Mouse (Mus musculus) C2C12 (cell line): Measurements from ENCODE around the gene Slc23a4. TPM values are rescaled to one million over a fixed set of nuclear protein-coding genes. Genes with fewer than 3 reads are reported as not detected.

ENCODE experiments used
- H3K27me3 ChIP-seq: one replicate; pipeline ENCODE4 v1.6.1; 2011; ENCODE audit not compliant: control insufficient read depth, insufficient read depth, insufficient read length
- H3K36me3 ChIP-seq: one replicate; pipeline ENCODE4 v1.6.1; 2011; ENCODE audit not compliant: control insufficient read depth, insufficient read depth
- H3K4me3 ChIP-seq: one replicate; pipeline ENCODE4 v1.5.1; 2011; ENCODE audit warnings: mild to moderate bottlenecking, control low read depth; ENCODE audit not compliant: poor library complexity, insufficient read depth, severe bottlenecking
- H3K79me2 ChIP-seq: one replicate; pipeline ENCODE4 v1.6.1; 2011; ENCODE audit not compliant: control insufficient read depth, insufficient read depth
- H3K79me3 ChIP-seq: one replicate; pipeline ENCODE4 v1.6.1; 2011; ENCODE audit warnings: low read depth, control low read depth
- H3ac ChIP-seq: one replicate; pipeline ENCODE3; 2011; ENCODE audit warnings: low read depth; ENCODE audit not compliant: control insufficient read depth, insufficient read length
- CEBPB ChIP-seq: IDR thresholded peaks from one replicate; pipeline ENCODE4 v1.6.1; 2011; ENCODE audit warnings: low read depth, mild to moderate bottlenecking, control low read depth, moderate library complexity
- CTCF ChIP-seq: IDR thresholded peaks from one replicate; pipeline ENCODE4 v1.5.1; 2011; ENCODE audit not compliant: control insufficient read depth, insufficient read depth, insufficient read length
- FOSL1 ChIP-seq: IDR thresholded peaks from one replicate; pipeline ENCODE4 v1.8.0; 2011; ENCODE audit warnings: mild to moderate bottlenecking, low read length; ENCODE audit not compliant: poor library complexity, insufficient read depth, severe bottlenecking
- MAX ChIP-seq: IDR thresholded peaks from one replicate; pipeline ENCODE4 v1.6.1; 2011; ENCODE audit warnings: mild to moderate bottlenecking, control low read depth
- MYOD1 ChIP-seq: IDR thresholded peaks from one replicate; pipeline ENCODE4 v1.6.1; 2011; ENCODE audit warnings: low read depth; ENCODE audit not compliant: control insufficient read depth, insufficient read length
- MYOG ChIP-seq: IDR thresholded peaks from one replicate; pipeline ENCODE4 v1.6.1; 2011; ENCODE audit not compliant: control insufficient read depth, insufficient read length; ENCODE audit errors: extremely low read depth
- USF1 ChIP-seq: IDR thresholded peaks from one replicate; pipeline ENCODE4 v1.6.1; 2011; ENCODE audit warnings: low read depth, mild to moderate bottlenecking, control low read depth, moderate library complexity
- polyA plus RNA-seq: library from polyadenylated mRNA; unstranded; fragments of >200 nt; fragmentation: generic; extraction: Trizol; gene quantifications from one replicate; pipeline ENCODE4 v1.2.1, GENCODE M21; 2012; ENCODE audit warnings: missing spikeins

The Slc23a4 gene
- polyA plus RNA-seq, 1 experiment = 0.05 TPM

DNA sequence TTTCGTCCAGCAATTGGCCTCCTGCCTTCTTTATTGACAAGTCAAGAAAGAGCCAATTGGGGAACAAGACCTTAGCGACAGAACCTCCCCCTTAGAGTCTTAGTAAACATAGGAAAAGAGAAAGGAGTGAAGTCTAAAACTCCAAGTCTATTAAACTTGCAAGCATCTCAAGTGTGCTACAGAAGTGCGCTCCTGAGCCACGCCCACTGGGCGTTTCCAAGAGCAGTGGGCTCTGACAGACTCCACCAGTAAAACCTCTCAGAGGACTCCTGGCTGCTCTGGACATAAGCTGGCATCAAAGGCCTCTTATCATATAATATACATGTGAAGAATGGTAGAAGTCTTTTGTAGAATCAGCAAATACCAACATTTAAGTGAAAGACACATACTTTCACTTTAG is 84.8 kb downstream of the Slc23a4 start:
- Histone ChIP-seq H3K27me3 (no peaks in the 10 kb centered on the region), H3K4me3 (no peak overlapping the region), H3ac (no peak overlapping the region), H3K36me3 (peaks cover 38% of the 10 kb centered on the region), H3K79me3 (no peaks in the 10 kb centered on the region), H3K79me2 (no peaks in the 10 kb centered on the region)
- TF ChIP-seq FOSL1 (no peak), MAX (no peak), MYOG (no peak)

DNA sequence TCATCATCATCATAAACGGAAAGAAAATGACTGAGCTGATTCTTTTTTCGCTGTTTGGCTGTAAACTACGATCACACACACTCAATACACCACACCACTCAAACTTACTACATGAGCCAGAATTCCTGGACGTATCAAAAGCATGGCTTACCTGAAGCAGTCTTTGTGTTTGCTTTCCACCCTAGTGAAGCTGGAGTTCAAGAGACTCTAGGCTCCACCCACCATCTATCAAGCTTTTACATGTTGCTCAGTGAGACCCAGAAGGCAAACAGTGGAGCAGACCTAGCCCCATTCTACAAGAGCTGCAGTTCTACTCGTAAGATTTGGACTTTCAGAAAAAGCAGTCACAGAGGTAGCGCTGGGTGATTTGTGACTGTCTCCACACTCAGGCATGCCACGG is 85.6 kb downstream of the Slc23a4 start:
- no peaks in the 10 kb centered on the region for H3K79me3 ChIP-seq
- no peak overlapping the region for H3ac ChIP-seq
- H3K27me3 ChIP-seq = no peaks in the 10 kb centered on the region
- no peaks in the 10 kb centered on the region for H3K79me2 ChIP-seq
- TF ChIP-seq CTCF (no peak), MAX (no peak), MYOG (no peak), USF1 (no peak), MYOD1 (no peak), FOSL1 (no peak)
- peaks cover 32% of the 10 kb centered on the region for H3K36me3 ChIP-seq
- no peak overlapping the region for H3K4me3 ChIP-seq

DNA sequence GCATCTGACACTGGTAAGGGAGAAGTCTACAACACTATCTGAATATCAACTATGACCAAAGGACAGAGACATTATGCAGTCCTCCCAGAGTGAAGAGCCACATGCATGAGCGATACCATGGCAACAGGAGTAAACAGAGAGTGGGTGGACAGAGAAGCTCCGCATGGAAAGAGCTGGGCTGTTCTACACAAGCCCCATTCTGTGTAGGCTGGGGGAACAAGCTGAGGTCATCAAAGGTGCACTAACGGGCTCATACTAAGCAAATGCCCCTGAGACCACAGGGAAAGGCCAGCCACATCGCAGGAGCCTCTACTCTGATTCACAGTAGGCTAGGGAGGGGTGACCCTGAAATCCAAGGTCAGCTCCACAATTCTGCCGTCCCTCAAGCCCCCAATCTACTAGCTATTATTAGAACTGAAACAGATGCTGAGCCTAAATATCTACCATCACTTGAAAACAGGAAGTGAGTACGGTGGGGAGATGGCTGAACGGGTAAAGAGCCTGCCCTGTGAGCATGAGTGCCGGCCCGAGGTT is 86.2 kb downstream of the Slc23a4 start:
- H3K4me3 ChIP-seq = no peak overlapping the region
- no peak overlapping the region for H3ac ChIP-seq
- no peaks in the 10 kb centered on the region for H3K79me2 ChIP-seq
- TF ChIP-seq MAX (no peak), USF1 (no peak), CTCF (no peak), FOSL1 (no peak), MYOD1 (no peak), MYOG (no peak), CEBPB (no peak)
- no peaks in the 10 kb centered on the region for H3K79me3 ChIP-seq
- H3K36me3 ChIP-seq = peaks cover 33% of the 10 kb centered on the region
- no peaks in the 10 kb centered on the region for H3K27me3 ChIP-seq

DNA sequence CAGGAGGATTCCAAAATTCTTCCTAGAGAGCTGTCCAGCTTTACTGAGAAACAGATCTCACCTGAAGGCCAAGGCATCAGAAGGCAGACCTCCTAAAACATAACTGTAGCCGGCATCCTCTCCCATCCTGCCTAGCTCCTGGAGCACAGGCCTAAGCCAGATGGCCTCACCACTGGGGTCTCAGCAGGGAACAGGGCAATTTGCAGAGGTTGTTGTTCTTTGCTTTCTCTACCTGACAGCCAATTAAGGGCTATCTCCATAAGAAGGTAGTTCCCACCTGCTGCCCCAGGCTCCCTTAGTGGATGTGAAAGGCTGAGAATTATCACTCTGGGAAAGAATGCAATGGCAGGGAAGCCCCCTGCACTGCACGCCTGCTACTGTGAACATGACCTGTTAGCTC is 87.2 kb downstream of the Slc23a4 start:
- no peak overlapping the region for H3K4me3 ChIP-seq
- H3ac ChIP-seq = no peak overlapping the region
- no peak for TF ChIP-seq MYOD1
- no peak for TF ChIP-seq CTCF
- no peak for TF ChIP-seq FOSL1
- TF ChIP-seq MAX = no peak
- no peak for TF ChIP-seq MYOG
- TF ChIP-seq CEBPB = no peak
- no peak for TF ChIP-seq USF1
- H3K79me3 ChIP-seq = no peaks in the 10 kb centered on the region
- no peaks in the 10 kb centered on the region for H3K79me2 ChIP-seq
- peaks cover 25% of the 10 kb centered on the region for H3K36me3 ChIP-seq
- H3K27me3 ChIP-seq = no peaks in the 10 kb centered on the region

DNA sequence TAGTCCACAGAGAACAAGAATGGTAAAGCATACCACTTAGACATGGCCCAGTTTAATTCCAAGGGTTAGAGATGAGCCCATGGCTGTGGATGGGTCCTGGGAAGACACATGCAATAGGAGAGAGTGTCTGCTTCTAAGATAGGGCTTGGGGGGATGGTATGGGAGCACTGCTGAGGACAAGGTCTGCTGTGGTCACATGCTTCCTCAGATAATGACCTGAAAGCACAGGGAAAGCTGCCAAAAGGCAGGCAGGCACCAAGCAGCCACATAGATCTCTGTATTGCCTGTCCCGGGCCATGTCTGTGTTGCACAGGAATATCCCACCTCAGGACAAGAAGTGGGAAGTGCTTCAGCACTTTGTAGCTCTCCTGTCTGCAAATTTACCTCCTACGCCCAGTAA is 89.1 kb downstream of the Slc23a4 start:
- Histone ChIP-seq H3K27me3 (no peaks in the 10 kb centered on the region), H3K36me3 (peaks cover 27% of the 10 kb centered on the region), H3K79me2 (no peaks in the 10 kb centered on the region), H3K4me3 (no peak overlapping the region), H3ac (no peak overlapping the region), H3K79me3 (no peaks in the 10 kb centered on the region)
- TF ChIP-seq CTCF (no peak), USF1 (no peak), CEBPB (no peak), MYOG (no peak), FOSL1 (no peak)

GRCm38 (mm10) chr6:34896168-34896780 is 91.9 kb downstream of the Slc23a4 start:
- Histone ChIP-seq H3K79me3 (no peaks in the 10 kb centered on the region), H3ac (no peak overlapping the region), H3K79me2 (no peaks in the 10 kb centered on the region), H3K36me3 (peaks cover 29% of the 10 kb centered on the region), H3K4me3 (no peak overlapping the region), H3K27me3 (no peaks in the 10 kb centered on the region)
- TF ChIP-seq MAX (no peak), CTCF (no peak), USF1 (no peak), FOSL1 (no peak), MYOD1 (no peak), CEBPB (no peak), MYOG (no peak)
